Mouse (Mus musculus): ENCODE data around the gene Exosc2. TPM values are rescaled to one million over a fixed set of nuclear protein-coding genes. Genes with fewer than 3 reads are reported as not detected.

Exosc2 gene
- polyA plus RNA-seq, 1 experiment from 2014 or later: 41.3 TPM

GRCm38 (mm10) chr2:31640609-31641507 lies 29.7 kb upstream of the Exosc2 start:
- no peak overlapping the region for H3K4me2 ChIP-seq
- 1% methylated on average over 48 of the region's 48 CpGs for WGBS
- H3K27ac ChIP-seq (replicated peaks): no peak overlapping the region
- no peaks in the 10 kb centered on the region for H3K36me3 ChIP-seq
- peaks cover 100% of the 10 kb centered on the region for H3K27me3 ChIP-seq (replicated peaks)
- peaks cover 30% of the 10 kb centered on the region for H3K4me1 ChIP-seq
- H3K4me3 ChIP-seq: peak overlapping the region; percentile 15
- ATAC-seq (ENCODE audit: extremely low read depth, insufficient number of reproducible peaks, low FRiP score, low TSS enrichment): no peak
- H3K9me3 ChIP-seq: no peaks in the 10 kb centered on the region
- H3K9ac ChIP-seq: no peak overlapping the region

- H3K4me3 ChIP-seq: no peak overlapping the region
- no peaks in the 10 kb centered on the region for H3K9me3 ChIP-seq
- no peak overlapping the region for H3K9ac ChIP-seq
- no peak overlapping the region for H3K4me2 ChIP-seq
- no peak for ATAC-seq (ENCODE audit: extremely low read depth, insufficient number of reproducible peaks, low FRiP score, low TSS enrichment)
- no peaks in the 10 kb centered on the region for H3K36me3 ChIP-seq
- peaks cover 24% of the 10 kb centered on the region for H3K4me1 ChIP-seq
- H3K27me3 ChIP-seq (replicated peaks): peaks cover 100% of the 10 kb centered on the region
- 1% methylated on average over 11 of the region's 11 CpGs for WGBS
- no peak overlapping the region for H3K27ac ChIP-seq (replicated peaks)
These were observed 29.0 kb upstream of the Exosc2 start for GRCm38 (mm10) chr2:31641508-31641830.

GRCm38 (mm10) chr2:31641929-31642328 lies 28.6 kb upstream of the Exosc2 start:
- Histone ChIP-seq H3K27me3 (replicated peaks) (peaks cover 100% of the 10 kb centered on the region), H3K4me3 (no peak overlapping the region), H3K9ac (no peak overlapping the region), H3K4me2 (no peak overlapping the region), H3K4me1 (peaks cover 20% of the 10 kb centered on the region), H3K27ac (replicated peaks) (no peak overlapping the region), H3K36me3 (no peaks in the 10 kb centered on the region), H3K9me3 (no peaks in the 10 kb centered on the region)
- 4% methylated on average over 18 of the region's 18 CpGs for WGBS
- no peak for ATAC-seq (ENCODE audit: extremely low read depth, insufficient number of reproducible peaks, low FRiP score, low TSS enrichment)

- peak overlapping the region; percentile 67 for H3K4me3 ChIP-seq
- H3K4me2 ChIP-seq: peak overlapping the region; percentile 99
- H3K9me3 ChIP-seq: no peaks in the 10 kb centered on the region
- peaks cover 97% of the 10 kb centered on the region for H3K27me3 ChIP-seq (replicated peaks)
- no peak overlapping the region for H3K27ac ChIP-seq (replicated peaks)
- H3K4me1 ChIP-seq: peaks cover 20% of the 10 kb centered on the region
- H3K36me3 ChIP-seq: no peaks in the 10 kb centered on the region
- no peak for ATAC-seq (ENCODE audit: extremely low read depth, insufficient number of reproducible peaks, low FRiP score, low TSS enrichment)
- H3K9ac ChIP-seq: peak overlapping the region; percentile 72
- WGBS: under 1% methylated on average over 108 of the region's 109 CpGs
These were observed 16.3 kb upstream of the Exosc2 start for GRCm38 (mm10) chr2:31653971-31654853.

- peaks cover 20% of the 10 kb centered on the region for H3K4me1 ChIP-seq
- H3K27me3 ChIP-seq (replicated peaks): peaks cover 97% of the 10 kb centered on the region
- 5% methylated on average over 22 of the region's 22 CpGs for WGBS
- no peaks in the 10 kb centered on the region for H3K9me3 ChIP-seq
- peak overlapping the region; percentile 72; the same call in 1 of the 2 replicates for H3K9ac ChIP-seq
- ATAC-seq (ENCODE audit: extremely low read depth, insufficient number of reproducible peaks, low FRiP score, low TSS enrichment): no peak
- no peak overlapping the region for H3K27ac ChIP-seq (replicated peaks)
- H3K4me3 ChIP-seq: peak overlapping the region; percentile 67
- H3K36me3 ChIP-seq: no peaks in the 10 kb centered on the region
- peak overlapping the region; percentile 99 for H3K4me2 ChIP-seq
These were observed 15.5 kb upstream of the Exosc2 start for GRCm38 (mm10) chr2:31654854-31655559.

- Histone ChIP-seq H3K4me2 (no peak overlapping the region), H3K27ac (replicated peaks) (no peak overlapping the region), H3K4me1 (peaks cover 14% of the 10 kb centered on the region), H3K9ac (no peak overlapping the region), H3K9me3 (no peaks in the 10 kb centered on the region), H3K4me3 (no peak overlapping the region), H3K36me3 (no peaks in the 10 kb centered on the region), H3K27me3 (replicated peaks) (peaks cover 93% of the 10 kb centered on the region)
- 69% methylated on average over 7 of the region's 7 CpGs for WGBS
- ATAC-seq (ENCODE audit: extremely low read depth, insufficient number of reproducible peaks, low FRiP score, low TSS enrichment): no peak
These were observed 14.1 kb upstream of the Exosc2 start for GRCm38 (mm10) chr2:31656374-31656773.

GRCm38 (mm10) chr2:31662939-31663803 lies 7.3 kb upstream of the Exosc2 start:
- no peak for ATAC-seq (ENCODE audit: extremely low read depth, insufficient number of reproducible peaks, low FRiP score, low TSS enrichment)
- no peaks in the 10 kb centered on the region for H3K36me3 ChIP-seq
- no peak overlapping the region for H3K4me2 ChIP-seq
- no peak overlapping the region for H3K4me3 ChIP-seq
- 54% methylated on average over 8 of the region's 8 CpGs for WGBS
- H3K4me1 ChIP-seq: no peaks in the 10 kb centered on the region
- H3K9me3 ChIP-seq: no peaks in the 10 kb centered on the region
- peaks cover 66% of the 10 kb centered on the region for H3K27me3 ChIP-seq (replicated peaks)
- H3K27ac ChIP-seq (replicated peaks): no peak overlapping the region
- no peak overlapping the region for H3K9ac ChIP-seq

GRCm38 (mm10) chr2:31663804-31664180 lies 6.7 kb upstream of the Exosc2 start:
- Histone ChIP-seq H3K9ac (no peak overlapping the region), H3K27ac (replicated peaks) (no peak overlapping the region), H3K27me3 (replicated peaks) (peaks cover 61% of the 10 kb centered on the region), H3K4me2 (no peak overlapping the region), H3K36me3 (no peaks in the 10 kb centered on the region), H3K9me3 (no peaks in the 10 kb centered on the region), H3K4me1 (no peaks in the 10 kb centered on the region), H3K4me3 (no peak overlapping the region)
- ATAC-seq (ENCODE audit: extremely low read depth, insufficient number of reproducible peaks, low FRiP score, low TSS enrichment): no peak
- 81% methylated on average over 1 of the region's 1 CpGs for WGBS

GRCm38 (mm10) chr2:31667332-31667731 lies 3.2 kb upstream of the Exosc2 start:
- no peak for ATAC-seq (ENCODE audit: extremely low read depth, insufficient number of reproducible peaks, low FRiP score, low TSS enrichment)
- Histone ChIP-seq H3K4me1 (peaks cover 11% of the 10 kb centered on the region), H3K27me3 (replicated peaks) (peaks cover 30% of the 10 kb centered on the region), H3K36me3 (0 out of 2 replicates have a peak, but pooled peaks cover under 1% of the 10 kb centered on the region), H3K4me3 (no peak overlapping the region), H3K27ac (replicated peaks) (no peak overlapping the region), H3K4me2 (no peak overlapping the region), H3K9me3 (no peaks in the 10 kb centered on the region), H3K9ac (no peak overlapping the region)
- 26% methylated on average over 4 of the region's 4 CpGs for WGBS

GRCm38 (mm10) chr2:31678641-31679040 lies 8.1 kb downstream of the Exosc2 start:
- Histone ChIP-seq H3K9me3 (no peaks in the 10 kb centered on the region), H3K27ac (replicated peaks) (no peak overlapping the region), H3K9ac (no peak overlapping the region), H3K4me2 (no peak overlapping the region), H3K4me1 (no peaks in the 10 kb centered on the region), H3K36me3 (peaks cover 83% of the 10 kb centered on the region), H3K4me3 (no peak overlapping the region), H3K27me3 (replicated peaks) (no peaks in the 10 kb centered on the region)
- no peak for ATAC-seq (ENCODE audit: extremely low read depth, insufficient number of reproducible peaks, low FRiP score, low TSS enrichment)
- WGBS: 91% methylated on average over 6 of the region's 6 CpGs
